Mouse (Mus musculus) liver, embryonic 14.5 days (tissue): ENCODE data around the gene Wipf2.

ENCODE experiments used
- CTCF ChIP-seq: IDR thresholded peaks from 2 replicates; pipeline ENCODE4 v1.5.1; 2016; ENCODE audit warnings: antibody characterized with exemption, low read depth, control low read depth
- EP300 ChIP-seq: IDR thresholded peaks from 2 replicates; pipeline ENCODE4 v1.6.1; 2016; ENCODE audit warnings: antibody characterized with exemption, low read depth

GRCm38 (mm10) chr11:98867293-98867692 lies 3.9 kb downstream of the Wipf2 start:
- TF ChIP-seq CTCF, result no peak
- no peak for TF ChIP-seq EP300
